Mouse (Mus musculus) kidney, postnatal 0 days (tissue): ENCODE measurements around the gene Cdca8. TPM values are rescaled to one million over a fixed set of nuclear protein-coding genes. Genes with fewer than 3 reads are reported as not detected.
A peak's percentile ranks its signal among the peaks of the same experiment; 100 is the strongest.
"Not testable (repeated sequence)": the region's sequence is repeated elsewhere in the genome, so short reads cannot be mapped to it uniquely, and the experiment has no call there.

Source experiments
- ATAC-seq: fragments of 200-750 bp; cut with Nextera tagmentation; replicated peaks from 2 replicates; pipeline ENCODE4 v1.8.0; 2017; ENCODE audit warnings: low read depth, moderate number of reproducible peaks, moderate TSS enrichment, moderate library complexity; ENCODE audit not compliant: low FRiP score
- DNase-seq: peaks from one replicate; pipeline ENCODE4 v3.0.0-alpha.2; 2016; ENCODE audit warnings: low spot score
- H3K27ac ChIP-seq: fragments of 300-500 bp; sonication (generic); 2 replicates; pipeline ENCODE4 v1.5.1; 2014; ENCODE audit warnings: mild to moderate bottlenecking
- H3K27me3 ChIP-seq: fragments of 300-500 bp; sonication (generic); 2 replicates; pipeline ENCODE4 v1.6.1; 2014; ENCODE audit warnings: low read length, mixed read lengths; ENCODE audit not compliant: insufficient read depth
- H3K36me3 ChIP-seq: fragments of 300-500 bp; sonication (generic); 2 replicates; pipeline ENCODE4 v1.6.1; 2014; ENCODE audit warnings: low read length, mixed read lengths; ENCODE audit not compliant: insufficient read depth
- H3K4me1 ChIP-seq: fragments of 300-500 bp; sonication (generic); replicated peaks from 2 replicates; pipeline ENCODE4 v1.6.1; 2014; ENCODE audit warnings: antibody characterized with exemption, low read length, mixed read lengths; ENCODE audit not compliant: insufficient read depth
- H3K4me2 ChIP-seq: fragments of 300-500 bp; sonication (generic); 2 replicates; pipeline ENCODE4 v1.6.1; 2014; ENCODE audit warnings: mild to moderate bottlenecking, low read length, moderate library complexity, mixed read lengths
- H3K4me3 ChIP-seq: fragments of 300-500 bp; sonication (generic); replicated peaks from 2 replicates; pipeline ENCODE4 v1.5.1; 2014; ENCODE audit warnings: low read depth, low read length
- H3K9ac ChIP-seq: fragments of 300-500 bp; sonication (generic); 2 replicates; pipeline ENCODE4 v1.6.1; 2014; ENCODE audit warnings: low read depth, low read length
- H3K9me3 ChIP-seq: fragments of 300-500 bp; sonication (generic); replicated peaks from 2 replicates; pipeline ENCODE4 v1.6.1; 2016; ENCODE audit warnings: low read length, inconsistent platforms, mixed read lengths
- CTCF ChIP-seq: IDR thresholded peaks from 2 replicates; pipeline ENCODE4 v1.5.1; 2016; ENCODE audit warnings: antibody characterized with exemption, low read depth, mild to moderate bottlenecking, moderate library complexity
- WGBS: fragments of 180-500 bp; shearing (Covaris S2); extraction: QIAGEN DNeasy Blood & Tissue Kit; methylation state at CpG from one replicate; pipeline ENCODE4 v1.1.7; 2014; 5-methylcytosine and 5-hydroxymethylcytosine counted together
- polyA plus RNA-seq: library from polyadenylated mRNA; unstranded; fragments of >200 nt; fragmentation: Nextera tagmentation; extraction: Ambion mirVana; gene quantifications from 2 replicates; pipeline ENCODE4 v1.2.1, GENCODE M21; 2015

Cdca8 gene
- polyA plus RNA-seq: 42.8 and 53.9 TPM in 2 replicates

DNA sequence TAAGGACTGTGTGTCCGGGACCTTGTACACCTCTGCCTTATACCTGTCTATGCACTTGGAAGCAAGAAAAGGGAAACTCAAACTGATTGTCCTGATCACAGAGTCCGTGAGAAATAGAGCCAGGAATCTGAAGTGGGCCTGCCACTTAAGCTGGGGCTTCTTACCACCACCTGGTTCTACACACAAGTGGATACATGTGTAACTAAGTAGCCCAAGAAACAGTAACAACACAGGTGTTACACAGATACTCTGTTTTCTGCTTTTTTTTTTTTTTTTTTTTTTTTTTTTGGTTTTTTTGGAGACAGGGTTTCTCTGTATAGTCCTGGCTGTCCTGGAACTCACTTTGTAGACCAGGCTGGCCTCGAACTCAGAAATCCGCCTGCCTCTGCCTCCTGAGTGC, at the start of gene Cdca8:
TSS of gene Cdca8 (minus strand) at position 101 of the 400 bp plus-strand sequence.
- H3K4me2 ChIP-seq, H3K4me3 ChIP-seq, H3K27me3 ChIP-seq, H3K9me3 ChIP-seq, DNase-seq, ATAC-seq, H3K27ac ChIP-seq, H3K9ac ChIP-seq: not testable (repeated sequence)
- Histone ChIP-seq H3K4me1 (peaks cover 13% of the 10 kb centered on the region), H3K36me3 (peaks cover 17% of the 10 kb centered on the region; the same call in 1 of the 2 replicates)
- 92% methylated on average over 4 of the region's 4 CpGs for WGBS

DNA sequence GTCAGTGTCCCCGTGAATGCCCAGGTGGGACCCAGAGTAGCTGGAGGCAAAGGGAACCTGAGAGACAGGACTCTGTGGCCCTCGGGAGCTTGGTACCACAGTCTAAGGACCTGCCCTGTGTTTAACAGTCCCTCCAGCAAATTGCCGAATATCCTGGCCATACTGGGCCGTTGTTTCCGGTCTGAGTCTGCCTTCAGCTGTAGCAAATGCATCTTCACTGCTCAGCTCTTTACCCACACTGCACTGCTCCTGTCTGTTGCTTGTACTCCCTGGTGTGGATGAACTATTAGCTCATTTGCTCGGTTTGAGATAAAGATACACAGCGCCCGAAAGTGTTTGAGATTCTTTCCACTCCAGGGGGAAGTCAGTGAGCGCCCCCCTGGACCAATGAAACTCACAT, 49.3 kb upstream of the Cdca8 start:
- Histone ChIP-seq H3K27me3 (peaks cover 26% of the 10 kb centered on the region; the same call in 1 of the 2 replicates), H3K4me2 (no peak overlapping the region), H3K27ac (no peak overlapping the region), H3K4me1 (peaks cover 7% of the 10 kb centered on the region; the same call in 1 of the 2 replicates), H3K36me3 (no peaks in the 10 kb centered on the region), H3K9ac (no peak overlapping the region), H3K4me3 (no peak overlapping the region), H3K9me3 (no peaks in the 10 kb centered on the region)
- 14% methylated on average over 9 of the region's 9 CpGs for WGBS
- peak; percentile 45 for DNase-seq
- no peak for ATAC-seq
- TF ChIP-seq CTCF: no peak

DNA sequence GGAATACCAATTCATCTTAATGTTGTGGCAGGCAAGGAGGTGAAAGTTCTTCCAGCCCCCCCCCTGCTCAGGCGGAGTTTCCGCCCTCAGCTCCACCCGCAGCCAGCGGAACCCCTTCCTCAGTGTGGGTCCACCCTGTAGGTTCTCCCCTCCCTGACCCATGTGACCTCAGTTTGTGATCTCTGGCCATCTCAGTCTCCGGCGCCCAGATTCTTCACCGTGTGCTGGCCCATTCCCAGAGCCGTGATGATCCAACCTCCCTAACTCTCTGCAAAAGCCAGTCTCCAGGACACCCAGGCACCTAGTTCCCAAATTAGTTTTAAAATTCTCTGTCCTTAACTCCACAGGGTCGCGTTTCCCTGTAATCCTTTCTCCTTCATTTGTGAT, 48.6 kb upstream of the Cdca8 start:
- H3K27me3 ChIP-seq: peaks cover 26% of the 10 kb centered on the region; the same call in 1 of the 2 replicates
- no peak for TF ChIP-seq CTCF
- no peaks in the 10 kb centered on the region for H3K36me3 ChIP-seq
- WGBS: 3% methylated on average over 10 of the region's 10 CpGs
- no peaks in the 10 kb centered on the region for H3K9me3 ChIP-seq
- ATAC-seq (no peak), DNase-seq (no peak)
- peak overlapping the region; percentile 62 for H3K4me2 ChIP-seq
- H3K9ac ChIP-seq: no peak overlapping the region
- peaks cover 7% of the 10 kb centered on the region; the same call in 1 of the 2 replicates for H3K4me1 ChIP-seq
- H3K4me3 ChIP-seq: peak overlapping the region; percentile 49
- H3K27ac ChIP-seq: no peak overlapping the region

DNA sequence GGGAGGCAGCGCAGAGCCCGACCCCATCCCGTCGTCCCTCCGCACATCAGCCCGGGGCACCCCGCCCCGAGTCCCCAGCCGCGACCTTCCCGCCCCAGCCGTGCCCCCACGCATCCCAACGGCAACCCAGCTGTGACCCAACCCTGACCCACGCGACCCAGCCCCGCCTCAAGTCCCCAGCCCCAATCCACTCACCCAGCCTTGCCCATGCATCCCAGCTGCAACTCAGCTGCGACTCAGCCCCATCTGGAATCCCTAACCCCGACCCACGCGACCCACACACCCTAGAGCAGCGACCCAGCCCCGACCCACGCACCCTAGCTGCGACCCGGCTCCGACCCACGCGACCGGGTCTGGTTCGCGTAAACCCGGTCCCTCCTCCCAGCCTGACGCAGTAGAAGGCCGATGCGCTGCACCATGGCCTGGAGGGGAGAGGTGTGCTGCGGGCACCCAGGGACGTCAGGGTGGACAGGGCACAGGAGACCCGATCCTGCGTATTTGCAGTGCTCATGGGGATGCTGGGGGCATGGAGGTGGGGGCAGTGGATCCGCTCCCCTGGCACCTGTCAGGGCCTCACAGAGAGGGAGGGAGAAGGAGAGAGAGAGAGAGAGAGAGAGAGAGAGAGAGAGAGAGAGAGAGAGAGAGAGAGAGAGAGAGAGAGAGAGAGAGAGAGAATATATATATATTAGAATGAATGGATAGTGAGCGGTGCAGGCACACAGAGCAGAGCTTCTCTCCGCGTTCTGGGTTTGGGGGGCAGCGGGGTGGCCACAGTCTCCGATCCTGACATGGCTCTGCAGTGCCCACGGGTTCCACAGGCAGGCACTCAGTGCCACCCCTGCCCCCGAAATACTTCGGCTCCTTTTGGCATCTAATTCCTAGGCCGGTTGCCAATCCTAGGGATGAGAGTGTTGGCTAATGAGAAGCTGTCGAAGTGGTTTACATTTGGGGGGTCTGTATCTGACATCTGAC, 47.9 kb upstream of the Cdca8 start:
- DNase-seq: no peak
- TF ChIP-seq CTCF: no peak
- H3K36me3 ChIP-seq: no peaks in the 10 kb centered on the region
- WGBS: 3% methylated on average over 48 of the region's 51 CpGs
- H3K27ac ChIP-seq: 0 out of 2 replicates have a peak overlapping the region, but pooled peaks have one; percentile 21
- H3K9me3 ChIP-seq: no peaks in the 10 kb centered on the region
- peak overlapping the region; percentile 49 for H3K4me3 ChIP-seq
- peaks cover 26% of the 10 kb centered on the region; the same call in 1 of the 2 replicates for H3K27me3 ChIP-seq
- no peak for ATAC-seq
- H3K9ac ChIP-seq: peak overlapping the region; percentile 50
- peaks cover 7% of the 10 kb centered on the region; the same call in 1 of the 2 replicates for H3K4me1 ChIP-seq
- peak overlapping the region; percentile 62 for H3K4me2 ChIP-seq

DNA sequence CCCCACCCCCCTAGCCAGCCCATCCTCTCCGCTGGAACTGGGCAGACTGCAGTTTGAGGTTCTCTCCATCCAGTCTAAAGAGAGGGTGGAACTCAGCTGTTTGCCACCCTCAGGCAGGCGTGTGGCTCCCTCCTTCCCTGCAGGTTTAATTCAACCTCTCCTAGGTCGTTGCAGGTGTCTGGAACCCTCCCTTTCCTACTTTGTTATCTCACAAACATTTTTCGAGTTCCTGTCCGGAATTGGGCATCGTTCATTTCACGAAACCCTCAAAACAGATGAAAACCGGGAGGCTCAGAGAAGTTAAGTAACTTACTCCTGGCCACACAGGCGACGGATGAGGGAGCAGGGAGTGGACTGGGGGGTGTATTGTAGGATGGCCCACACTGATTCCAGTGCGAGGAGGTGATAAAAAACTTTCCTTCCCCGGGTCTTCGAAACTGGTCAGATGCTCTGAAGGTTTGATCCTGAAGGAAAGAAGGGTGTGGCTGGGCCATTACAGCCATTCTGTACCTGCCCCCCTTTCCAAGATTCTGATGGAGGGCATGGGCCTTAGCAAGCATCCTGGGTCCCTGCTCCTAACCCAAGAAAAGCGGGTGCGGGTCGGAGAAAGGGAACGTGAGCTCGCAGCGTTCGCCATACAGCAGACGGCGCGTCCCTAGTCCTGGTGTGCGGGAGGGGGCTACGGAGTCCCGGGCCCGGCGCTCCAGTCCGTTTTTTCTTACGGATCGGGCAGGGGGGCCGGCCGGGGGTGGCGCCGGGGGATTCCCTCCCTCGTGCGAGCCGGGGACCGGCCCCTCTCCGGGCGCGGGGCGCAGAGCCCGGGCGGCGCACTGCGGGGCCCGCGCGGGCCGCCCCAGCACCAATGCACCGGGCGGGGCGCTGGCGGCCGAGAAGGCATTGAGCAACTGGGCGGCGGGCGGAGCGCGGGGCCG, 46.8 kb upstream of the Cdca8 start, which contains the start of gene Rspo1:
TSS of gene Rspo1 (plus strand) at position 760 of the 932 bp plus-strand sequence.
- Histone ChIP-seq H3K4me3 (peak within 1 kb of the TSS; percentile 49), H3K9ac (peak within 1 kb of the TSS; percentile 50), H3K36me3 (no peaks in the 10 kb centered on the region), H3K27ac (0 out of 2 replicates have a peak within 1 kb of the TSS, but pooled peaks have one; percentile 21), H3K27me3 (peaks cover 26% of the 10 kb centered on the region; the same call in 1 of the 2 replicates), H3K4me2 (peak within 1 kb of the TSS; percentile 62), H3K9me3 (no peaks in the 10 kb centered on the region), H3K4me1 (peaks cover 7% of the 10 kb centered on the region; the same call in 1 of the 2 replicates)
- TF ChIP-seq CTCF: no peak
- ATAC-seq: no peak
- under 1% methylated on average over 48 of the region's 62 CpGs for WGBS
- DNase-seq: peak; percentile 79
